Mouse (Mus musculus) midbrain, embryonic 12.5 days (tissue): Measurements from ENCODE around the gene Ralgapa2. TPM values are rescaled to one million over a fixed set of nuclear protein-coding genes. Genes with fewer than 3 reads are reported as not detected.
"Not testable (repeated sequence)": the region's sequence is repeated elsewhere in the genome, so short reads cannot be mapped to it uniquely, and the experiment has no call there.

Experiments
- ATAC-seq: fragments of 200-750 bp; cut with Nextera tagmentation; 2 replicates; pipeline ENCODE4 v1.8.0; 2017; ENCODE audit warnings: low read depth, moderate TSS enrichment, moderate library complexity; ENCODE audit not compliant: low FRiP score
- H3K27ac ChIP-seq: fragments of 300-500 bp; sonication (generic); replicated peaks from 2 replicates; pipeline ENCODE4 v1.5.1; 2016; ENCODE audit warnings: mild to moderate bottlenecking
- H3K27me3 ChIP-seq: fragments of 300-500 bp; sonication (generic); 2 replicates; pipeline ENCODE4 v1.6.1; 2016; ENCODE audit warnings: mild to moderate bottlenecking
- H3K36me3 ChIP-seq: fragments of 300-500 bp; sonication (generic); 2 replicates; pipeline ENCODE4 v1.6.1; 2016
- H3K4me1 ChIP-seq: fragments of 300-500 bp; sonication (generic); 2 replicates; pipeline ENCODE4 v1.6.1; 2016
- H3K4me2 ChIP-seq: fragments of 300-500 bp; sonication (generic); replicated peaks from 2 replicates; pipeline ENCODE4 v1.6.1; 2016; ENCODE audit warnings: mild to moderate bottlenecking, moderate library complexity
- H3K4me3 ChIP-seq: fragments of 300-500 bp; sonication (generic); 2 replicates; pipeline ENCODE4 v1.5.1; 2016; ENCODE audit warnings: mild to moderate bottlenecking
- H3K9ac ChIP-seq: fragments of 300-500 bp; sonication (generic); replicated peaks from 2 replicates; pipeline ENCODE4 v1.6.1; 2016; ENCODE audit warnings: mild to moderate bottlenecking, moderate library complexity
- H3K9me3 ChIP-seq: fragments of 300-500 bp; sonication (generic); 2 replicates; pipeline ENCODE4 v1.6.1; 2016; ENCODE audit warnings: mild to moderate bottlenecking
- WGBS: fragments of 180-500 bp; shearing (Covaris S2); methylation state at CpG from one replicate; pipeline ENCODE4 v1.1.7; 2016; 5-methylcytosine and 5-hydroxymethylcytosine counted together
- polyA plus RNA-seq: library from polyadenylated mRNA; unstranded; fragments of >200 nt; fragmentation: Nextera tagmentation; extraction: Ambion mirVana; gene quantifications from 2 replicates; pipeline ENCODE4 v1.2.1, GENCODE M21; 2016

Ralgapa2 gene
- polyA plus RNA-seq, 1 experiment from 2014 or later = 14.2 TPM

DNA sequence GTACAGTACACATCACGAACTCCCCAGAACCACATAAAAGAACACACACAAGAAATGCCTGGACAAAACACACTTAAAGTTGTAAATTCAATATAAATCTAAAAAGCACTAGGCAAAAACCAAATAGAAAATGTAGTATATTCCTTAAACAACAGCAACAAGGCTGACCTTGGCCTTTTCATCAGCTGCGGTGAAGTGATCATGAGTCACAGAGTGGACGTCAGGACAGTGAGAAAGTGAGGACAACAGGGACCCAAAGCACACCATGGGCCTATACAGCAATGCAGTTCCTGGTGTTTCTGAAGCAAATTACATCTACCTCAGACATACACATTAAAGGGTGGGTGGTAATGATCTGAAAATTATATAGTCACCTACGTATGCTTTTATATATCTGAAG lies 44.1 kb downstream of the Ralgapa2 start:
- Histone ChIP-seq H3K4me3 (no peak overlapping the region), H3K36me3 (no peaks in the 10 kb centered on the region), H3K27me3 (no peaks in the 10 kb centered on the region), H3K27ac (no peak overlapping the region), H3K9ac (no peak overlapping the region), H3K4me2 (no peak overlapping the region), H3K9me3 (no peaks in the 10 kb centered on the region), H3K4me1 (0 out of 2 replicates have a peak, but pooled peaks cover 3% of the 10 kb centered on the region)
- WGBS = 92% methylated on average over 4 of the region's 4 CpGs
- ATAC-seq = no peak

DNA sequence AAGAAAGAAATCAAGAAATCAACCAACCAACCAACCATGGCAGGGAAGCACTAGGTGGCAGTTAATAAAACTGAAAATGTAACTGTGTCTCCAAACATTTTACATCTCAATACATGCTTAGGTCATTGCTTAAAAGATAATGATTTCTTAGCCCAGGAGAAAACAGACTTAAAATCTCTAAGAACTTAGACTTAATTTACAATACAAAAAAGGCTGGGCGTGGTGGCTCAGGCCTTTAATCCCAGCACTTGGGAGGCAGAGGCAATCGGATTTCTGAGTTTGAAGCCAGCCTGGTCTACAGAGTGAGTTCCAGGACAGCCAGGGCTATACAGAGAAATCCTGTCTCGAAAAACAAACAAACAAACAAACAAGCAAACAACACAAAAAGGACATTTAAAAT lies 45.3 kb downstream of the Ralgapa2 start:
- 70% methylated on average over 3 of the region's 3 CpGs for WGBS
- not testable (repeated sequence) for ATAC-seq, H3K9me3 ChIP-seq, H3K4me1 ChIP-seq, H3K4me2 ChIP-seq, H3K9ac ChIP-seq, H3K4me3 ChIP-seq, H3K27me3 ChIP-seq, H3K27ac ChIP-seq, H3K36me3 ChIP-seq

DNA sequence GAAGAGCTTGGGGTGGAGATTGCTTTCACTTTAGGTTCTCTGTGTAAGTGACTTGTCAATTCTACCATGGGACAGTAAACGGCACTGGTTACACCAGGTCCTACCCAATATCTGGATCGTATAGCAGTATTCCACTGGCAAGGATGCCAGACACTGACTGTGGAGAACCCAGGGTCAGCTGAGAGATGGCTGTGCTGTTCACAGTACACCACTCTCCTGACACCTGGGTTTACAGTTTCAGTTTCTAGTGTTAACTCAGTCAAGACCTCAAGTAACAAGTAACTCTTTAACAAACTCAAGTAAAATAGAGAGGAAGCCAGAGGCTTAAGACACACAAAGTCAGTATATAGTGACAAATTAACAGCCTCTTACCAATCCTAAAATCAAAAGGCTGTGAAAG lies 54.6 kb downstream of the Ralgapa2 start:
- H3K36me3 ChIP-seq = no peaks in the 10 kb centered on the region
- H3K9me3 ChIP-seq = no peaks in the 10 kb centered on the region
- H3K27ac ChIP-seq = no peak overlapping the region
- no peaks in the 10 kb centered on the region for H3K4me1 ChIP-seq
- no peak for ATAC-seq
- no peak overlapping the region for H3K4me2 ChIP-seq
- no peak overlapping the region for H3K4me3 ChIP-seq
- 89% methylated on average over 2 of the region's 2 CpGs for WGBS
- H3K27me3 ChIP-seq = no peaks in the 10 kb centered on the region
- H3K9ac ChIP-seq = no peak overlapping the region

DNA sequence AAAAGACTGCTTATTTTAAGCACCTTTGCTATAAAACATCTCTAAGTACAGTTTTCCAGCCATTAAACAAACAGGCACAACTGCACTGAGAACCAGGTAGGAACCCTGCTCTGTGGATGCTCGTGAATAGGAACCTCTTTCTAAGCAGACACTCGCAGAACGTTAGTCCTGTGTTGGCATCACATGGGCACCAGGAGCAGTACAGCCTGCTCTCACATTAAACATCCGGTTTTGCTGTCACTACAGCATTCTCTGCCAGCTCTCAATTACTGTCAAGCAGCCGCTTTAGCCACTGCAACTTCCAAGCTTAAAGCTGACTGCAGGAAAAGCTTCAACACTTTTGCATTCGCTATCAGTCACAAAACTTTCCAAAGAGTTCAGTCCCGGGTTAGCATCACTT lies 55.5 kb downstream of the Ralgapa2 start:
- H3K27me3 ChIP-seq = no peaks in the 10 kb centered on the region
- H3K9ac ChIP-seq = no peak overlapping the region
- WGBS = 88% methylated on average over 7 of the region's 7 CpGs
- H3K4me2 ChIP-seq = no peak overlapping the region
- H3K4me1 ChIP-seq = no peaks in the 10 kb centered on the region
- no peak overlapping the region for H3K27ac ChIP-seq
- no peaks in the 10 kb centered on the region for H3K9me3 ChIP-seq
- H3K4me3 ChIP-seq = no peak overlapping the region
- no peak for ATAC-seq
- H3K36me3 ChIP-seq = no peaks in the 10 kb centered on the region

DNA sequence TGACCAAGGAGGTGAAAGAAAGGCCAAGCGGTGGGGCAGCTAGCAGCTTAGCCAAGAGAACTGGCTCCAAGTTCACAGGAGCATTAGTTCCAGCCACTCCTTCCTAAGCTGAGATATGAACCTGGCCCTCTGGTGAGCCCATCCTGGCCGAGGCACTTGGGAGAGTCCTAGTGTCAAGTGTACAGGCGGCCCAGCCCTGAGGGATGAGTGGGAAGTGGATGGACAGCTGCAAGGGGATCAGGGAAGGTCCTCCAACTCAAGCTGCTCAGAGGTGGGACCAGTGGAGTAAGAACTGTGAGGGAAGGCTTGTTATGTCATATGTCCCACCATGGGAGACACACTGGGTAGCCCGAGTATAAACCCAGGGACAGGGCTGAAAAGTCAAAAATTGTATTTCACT lies 56.1 kb downstream of the Ralgapa2 start:
- no peaks in the 10 kb centered on the region for H3K27me3 ChIP-seq
- H3K4me3 ChIP-seq = no peak overlapping the region
- ATAC-seq = no peak
- H3K36me3 ChIP-seq = no peaks in the 10 kb centered on the region
- H3K9ac ChIP-seq = no peak overlapping the region
- H3K4me1 ChIP-seq = no peaks in the 10 kb centered on the region
- H3K27ac ChIP-seq = no peak overlapping the region
- no peak overlapping the region for H3K4me2 ChIP-seq
- 88% methylated on average over 4 of the region's 4 CpGs for WGBS
- no peaks in the 10 kb centered on the region for H3K9me3 ChIP-seq

DNA sequence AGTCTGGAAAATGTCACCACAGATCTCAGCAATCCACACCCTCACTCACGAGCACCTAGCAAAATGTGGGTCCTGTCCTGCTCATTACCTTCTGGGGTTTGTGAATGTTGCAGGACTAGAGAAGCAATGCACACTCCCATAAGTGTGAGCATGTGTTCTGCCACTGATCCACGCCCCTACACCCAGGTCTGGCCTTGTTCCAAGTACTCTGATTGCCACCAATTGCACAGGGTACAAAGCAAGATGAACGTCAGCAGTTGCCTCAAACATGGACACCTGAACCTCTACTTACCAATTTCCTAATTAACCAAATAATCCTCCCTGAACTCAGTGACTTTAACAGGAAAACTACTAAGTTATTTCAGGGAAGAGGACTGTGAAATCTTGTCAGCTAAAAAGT lies 68.1 kb downstream of the Ralgapa2 start:
- H3K27me3 ChIP-seq = no peaks in the 10 kb centered on the region
- H3K4me2 ChIP-seq = no peak overlapping the region
- H3K27ac ChIP-seq = no peak overlapping the region
- H3K36me3 ChIP-seq = 0 out of 2 replicates have a peak, but pooled peaks cover 6% of the 10 kb centered on the region
- H3K4me3 ChIP-seq = no peak overlapping the region
- WGBS = 89% methylated on average over 3 of the region's 3 CpGs
- no peaks in the 10 kb centered on the region for H3K9me3 ChIP-seq
- no peak for ATAC-seq
- H3K9ac ChIP-seq = no peak overlapping the region
- H3K4me1 ChIP-seq = no peaks in the 10 kb centered on the region

DNA sequence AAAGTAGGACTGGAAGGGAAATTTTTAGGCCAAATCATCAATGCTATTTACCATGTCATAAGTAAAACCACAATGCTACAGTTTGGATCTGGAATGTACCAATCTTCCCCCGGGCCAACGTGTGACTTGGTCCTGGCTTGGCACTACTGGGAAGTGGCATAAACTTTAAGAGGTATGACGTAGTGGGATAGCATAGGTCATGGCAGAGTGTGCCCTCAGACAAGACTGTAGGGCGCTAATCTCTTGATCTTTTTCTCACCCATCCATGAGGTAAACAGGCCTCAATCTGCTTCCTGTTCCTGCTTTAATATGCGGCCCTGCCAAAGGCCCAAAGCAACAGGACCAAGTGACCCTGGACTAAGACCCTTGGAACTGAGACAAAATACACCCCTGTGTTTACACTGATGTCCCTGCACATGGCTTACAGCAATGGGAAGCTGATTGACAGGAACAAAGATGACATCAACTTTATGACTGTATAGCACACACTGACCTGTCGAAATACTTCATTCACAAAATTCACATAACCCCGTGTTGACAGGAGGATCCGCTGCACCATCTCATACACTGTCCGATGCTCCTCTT lies 68.8 kb downstream of the Ralgapa2 start:
- H3K36me3 ChIP-seq = 0 out of 2 replicates have a peak, but pooled peaks cover 6% of the 10 kb centered on the region
- H3K27me3 ChIP-seq = no peaks in the 10 kb centered on the region
- no peak overlapping the region for H3K4me3 ChIP-seq
- H3K4me1 ChIP-seq = no peaks in the 10 kb centered on the region
- ATAC-seq = no peak
- no peak overlapping the region for H3K27ac ChIP-seq
- no peak overlapping the region for H3K9ac ChIP-seq
- no peaks in the 10 kb centered on the region for H3K9me3 ChIP-seq
- no peak overlapping the region for H3K4me2 ChIP-seq
- 93% methylated on average over 9 of the region's 9 CpGs for WGBS

DNA sequence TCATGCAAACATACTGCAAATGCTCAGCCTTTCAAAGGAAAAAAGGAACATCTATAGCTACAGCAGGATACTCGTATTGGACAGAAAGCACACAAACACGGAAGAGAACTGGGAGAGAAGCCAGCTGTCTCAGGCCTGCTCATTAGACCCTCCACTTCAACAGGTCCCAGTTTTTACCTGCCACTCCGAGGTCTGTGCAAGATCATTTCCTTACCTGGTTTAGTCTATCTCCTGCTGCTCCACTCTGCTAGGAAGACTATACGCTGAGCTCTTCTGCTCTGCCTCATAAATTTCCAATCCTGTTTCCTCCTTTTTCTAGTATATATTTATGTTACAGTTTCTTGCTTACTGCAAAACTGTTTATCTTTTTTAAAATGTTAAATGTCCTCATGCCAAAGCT lies 70.4 kb downstream of the Ralgapa2 start:
- Histone ChIP-seq H3K27me3 (no peaks in the 10 kb centered on the region), H3K9ac (no peak overlapping the region), H3K4me2 (no peak overlapping the region), H3K36me3 (0 out of 2 replicates have a peak, but pooled peaks cover 5% of the 10 kb centered on the region), H3K9me3 (no peaks in the 10 kb centered on the region), H3K4me1 (no peaks in the 10 kb centered on the region), H3K4me3 (no peak overlapping the region), H3K27ac (no peak overlapping the region)
- ATAC-seq = no peak
- WGBS = 89% methylated on average over 4 of the region's 4 CpGs

DNA sequence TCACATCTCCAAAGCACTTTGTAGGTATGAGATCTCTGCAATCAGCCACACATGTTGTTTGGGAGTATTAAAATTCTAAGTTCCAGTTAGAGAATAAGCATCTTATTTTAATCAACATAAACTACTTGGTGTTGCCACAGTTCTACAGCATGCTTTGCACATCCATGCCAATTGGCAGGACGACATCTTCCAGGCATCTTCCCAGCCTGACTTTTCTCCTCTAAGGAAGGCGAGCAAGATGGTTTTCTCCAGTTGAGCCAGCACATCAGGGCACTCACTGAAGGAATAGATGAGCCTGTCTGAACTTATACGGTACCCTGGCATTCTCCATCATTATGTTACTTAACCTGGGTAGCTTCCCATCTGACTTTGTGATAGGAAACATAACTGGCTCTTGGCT lies 83.4 kb downstream of the Ralgapa2 start:
- no peak for ATAC-seq
- no peak overlapping the region for H3K9ac ChIP-seq
- H3K4me2 ChIP-seq = no peak overlapping the region
- H3K9me3 ChIP-seq = no peaks in the 10 kb centered on the region
- H3K27me3 ChIP-seq = no peaks in the 10 kb centered on the region
- no peaks in the 10 kb centered on the region for H3K4me1 ChIP-seq
- no peak overlapping the region for H3K4me3 ChIP-seq
- H3K36me3 ChIP-seq = 0 out of 2 replicates have a peak, but pooled peaks cover 17% of the 10 kb centered on the region
- no peak overlapping the region for H3K27ac ChIP-seq
- 91% methylated on average over 3 of the region's 3 CpGs for WGBS

DNA sequence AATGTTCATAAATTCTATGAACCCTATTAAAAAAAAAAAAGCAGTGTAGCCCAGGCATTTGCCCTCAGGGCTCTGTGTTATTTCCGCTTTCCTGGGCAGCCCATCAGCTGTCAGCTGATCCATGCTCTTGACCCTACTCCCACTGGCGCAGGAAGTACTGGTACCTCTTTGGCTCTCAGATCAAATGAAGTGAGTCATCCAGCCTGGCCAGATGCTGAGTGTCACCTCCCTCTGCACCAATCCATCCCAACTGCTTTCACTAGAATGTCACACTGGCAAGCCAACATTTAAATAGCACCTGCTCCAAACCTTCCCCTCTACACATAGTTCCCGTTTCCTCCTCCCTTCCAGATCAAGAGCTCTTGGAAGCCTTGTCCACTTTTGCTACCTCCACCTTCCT lies 84.8 kb downstream of the Ralgapa2 start:
- no peak overlapping the region for H3K27ac ChIP-seq
- H3K4me3 ChIP-seq = no peak overlapping the region
- no peak for ATAC-seq
- 0 out of 2 replicates have a peak, but pooled peaks cover 17% of the 10 kb centered on the region for H3K36me3 ChIP-seq
- no peaks in the 10 kb centered on the region for H3K4me1 ChIP-seq
- H3K27me3 ChIP-seq = no peaks in the 10 kb centered on the region
- no peak overlapping the region for H3K9ac ChIP-seq
- H3K4me2 ChIP-seq = no peak overlapping the region
- H3K9me3 ChIP-seq = no peaks in the 10 kb centered on the region
- WGBS = 93% methylated on average over 3 of the region's 3 CpGs

DNA sequence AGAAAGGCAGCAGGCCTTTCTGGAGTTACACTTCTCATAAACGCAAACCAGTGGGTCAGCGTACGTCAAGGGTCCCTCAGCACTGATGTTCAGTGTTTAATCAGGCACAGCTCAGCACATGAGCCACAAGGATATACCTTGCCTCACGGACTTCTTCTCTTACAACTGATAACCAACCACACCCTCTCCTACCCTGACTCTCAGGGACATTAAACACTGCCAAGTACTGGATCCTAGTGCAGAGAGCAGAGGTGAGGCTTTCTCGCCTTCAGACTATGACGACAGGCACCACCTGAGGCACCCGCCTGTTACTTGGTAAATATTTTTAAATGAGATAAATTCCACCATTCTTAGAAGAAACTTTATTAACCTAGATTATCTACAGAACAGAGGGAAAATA lies 85.8 kb downstream of the Ralgapa2 start:
- no peaks in the 10 kb centered on the region for H3K4me1 ChIP-seq
- no peak overlapping the region for H3K4me3 ChIP-seq
- no peak overlapping the region for H3K27ac ChIP-seq
- no peak overlapping the region for H3K4me2 ChIP-seq
- 97% methylated on average over 7 of the region's 7 CpGs for WGBS
- no peak for ATAC-seq
- H3K9me3 ChIP-seq = no peaks in the 10 kb centered on the region
- 0 out of 2 replicates have a peak, but pooled peaks cover 13% of the 10 kb centered on the region for H3K36me3 ChIP-seq
- no peak overlapping the region for H3K9ac ChIP-seq
- no peaks in the 10 kb centered on the region for H3K27me3 ChIP-seq

DNA sequence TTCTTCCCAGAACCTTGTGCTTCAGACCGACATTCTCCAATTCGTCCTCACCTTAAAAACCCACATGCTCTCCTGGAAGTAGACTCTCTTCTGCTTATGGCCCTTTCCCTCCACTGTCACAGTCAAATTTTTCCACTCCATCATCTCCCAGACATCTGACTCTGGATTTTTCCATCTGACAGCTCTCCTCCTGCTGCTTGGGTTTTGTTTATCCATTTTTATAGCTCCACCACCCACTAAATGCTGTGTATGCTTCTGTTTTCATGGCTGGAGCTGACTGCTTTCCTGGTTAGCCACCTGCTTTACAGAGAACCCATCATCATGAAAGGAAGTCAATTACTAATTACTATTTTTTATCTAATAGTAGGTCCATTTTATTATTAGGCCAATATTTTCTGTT lies 86.9 kb downstream of the Ralgapa2 start:
- 92% methylated on average over 2 of the region's 2 CpGs for WGBS

DNA sequence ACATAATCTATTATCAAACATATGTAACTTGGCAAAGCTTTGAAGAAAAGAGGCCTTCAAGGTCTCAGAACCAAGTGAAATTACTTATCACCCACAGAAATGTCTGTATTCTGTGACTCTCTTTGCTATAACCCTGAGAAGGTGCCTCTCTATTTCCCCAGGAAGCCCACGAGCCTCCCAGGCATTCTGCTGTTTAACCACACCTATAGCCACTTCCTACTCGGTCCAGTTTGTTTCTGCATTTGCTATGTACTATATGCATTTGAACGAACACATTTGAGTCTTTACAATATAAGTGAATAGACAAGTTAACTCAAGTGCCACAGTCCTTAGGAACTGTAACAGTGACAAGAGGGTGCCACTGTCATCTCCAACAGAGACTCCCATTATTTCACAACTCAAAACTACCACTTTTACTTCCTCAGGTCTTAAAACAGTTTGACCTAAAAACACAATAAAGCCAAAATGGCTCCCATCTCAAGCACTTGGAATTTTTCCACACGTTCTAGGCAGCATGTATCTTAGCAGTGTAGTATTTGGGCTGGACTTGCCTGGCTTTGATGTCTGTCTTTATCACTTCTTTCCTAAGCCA lies 88.3 kb downstream of the Ralgapa2 start:
- H3K4me1 ChIP-seq = no peaks in the 10 kb centered on the region
- H3K4me3 ChIP-seq = no peak overlapping the region
- no peak overlapping the region for H3K9ac ChIP-seq
- no peak overlapping the region for H3K4me2 ChIP-seq
- WGBS = 86% methylated on average over 4 of the region's 4 CpGs
- no peak overlapping the region for H3K27ac ChIP-seq
- no peaks in the 10 kb centered on the region for H3K27me3 ChIP-seq
- H3K36me3 ChIP-seq = 0 out of 2 replicates have a peak, but pooled peaks cover 3% of the 10 kb centered on the region
- H3K9me3 ChIP-seq = no peaks in the 10 kb centered on the region
- ATAC-seq = no peak

More for the DNA sequence above, 86.9 kb downstream of the Ralgapa2 start:
- Histone ChIP-seq H3K4me3 (no peak overlapping the region), H3K4me1 (no peaks in the 10 kb centered on the region), H3K27ac (no peak overlapping the region), H3K4me2 (no peak overlapping the region), H3K36me3 (0 out of 2 replicates have a peak, but pooled peaks cover 12% of the 10 kb centered on the region), H3K9ac (no peak overlapping the region), H3K27me3 (no peaks in the 10 kb centered on the region), H3K9me3 (no peaks in the 10 kb centered on the region)
- no peak for ATAC-seq
